Mouse (Mus musculus) myocyte (in vitro differentiated cells): Measurements from ENCODE around the gene Ly6g5b. TPM values are rescaled to one million over a fixed set of nuclear protein-coding genes. Genes with fewer than 3 reads are reported as not detected.

ENCODE experiments used
- H3K27me3 ChIP-seq: one replicate; pipeline ENCODE4 v1.6.1; 2011; ENCODE audit not compliant: control insufficient read depth, insufficient read depth, insufficient read length
- H3K36me3 ChIP-seq: one replicate; pipeline ENCODE4 v1.6.1; 2011; ENCODE audit not compliant: control insufficient read depth, insufficient read depth
- H3K4me2 ChIP-seq: one replicate; pipeline ENCODE4 v1.6.1; 2011; ENCODE audit warnings: low read depth, control low read depth
- H3K4me3 ChIP-seq: one replicate; pipeline ENCODE4 v1.5.1; 2011; ENCODE audit warnings: mild to moderate bottlenecking, control low read depth, moderate library complexity
- H3K79me2 ChIP-seq: one replicate; pipeline ENCODE4 v1.6.1; 2011; ENCODE audit not compliant: control insufficient read depth, insufficient read depth
- H3ac ChIP-seq: one replicate; pipeline ENCODE4 v1.6.1; 2011; ENCODE audit not compliant: control insufficient read depth, insufficient read length
- CEBPB ChIP-seq: IDR thresholded peaks from 2 replicates; pipeline ENCODE4 v1.6.1; 2011; ENCODE audit warnings: mild to moderate bottlenecking, moderate library complexity; ENCODE audit not compliant: poor library complexity, insufficient read depth, severe bottlenecking
- E2F4 ChIP-seq: IDR thresholded peaks from one replicate; pipeline ENCODE4 v1.6.1; 2011; ENCODE audit warnings: mild to moderate bottlenecking, control low read depth, moderate library complexity; ENCODE audit not compliant: insufficient read depth
- MAX ChIP-seq: IDR thresholded peaks from one replicate; pipeline ENCODE4 v1.6.1; 2011; ENCODE audit warnings: low read depth, mild to moderate bottlenecking, control low read depth
- MYOD1 ChIP-seq, 3 experiments: IDR thresholded peaks; one replicate each; pipeline ENCODE4 v1.6.1; 2011; ENCODE audit warnings: control low read depth in 2 of 3, low read depth in 2 of 3, mild to moderate bottlenecking in 2 of 3, moderate library complexity in 1 of 3; ENCODE audit not compliant: insufficient read length in 2 of 3, control insufficient read depth in 1 of 3
- MYOG ChIP-seq, 3 experiments: IDR thresholded peaks; one replicate each; pipeline ENCODE4 v1.6.1; 2011; ENCODE audit warnings: control low read depth in 2 of 3, low read depth in 2 of 3, mild to moderate bottlenecking in 2 of 3; ENCODE audit not compliant: insufficient read length in 2 of 3, control insufficient read depth in 1 of 3, insufficient read depth in 1 of 3
- POLR2A ChIP-seq: IDR thresholded peaks from one replicate; pipeline ENCODE4 v1.6.1; 2011; ENCODE audit warnings: low read depth, mild to moderate bottlenecking, control low read depth, moderate library complexity; ENCODE audit not compliant: insufficient read length
- POLR2AphosphoS2 ChIP-seq: IDR thresholded peaks from one replicate; pipeline ENCODE4 v1.6.1; 2011; ENCODE audit warnings: low read depth, control low read depth; ENCODE audit not compliant: insufficient read length
- REST ChIP-seq: IDR thresholded peaks from one replicate; pipeline ENCODE4 v1.6.1; 2011; ENCODE audit warnings: mild to moderate bottlenecking, control low read depth, moderate library complexity; ENCODE audit not compliant: insufficient read depth, insufficient read length
- SRF ChIP-seq: IDR thresholded peaks from one replicate; pipeline ENCODE4 v1.6.1; 2011; ENCODE audit warnings: low read depth; ENCODE audit not compliant: control insufficient read depth, insufficient read length
- TCF12 ChIP-seq: IDR thresholded peaks from one replicate; pipeline ENCODE4 v1.6.1; 2011; ENCODE audit warnings: mild to moderate bottlenecking, control low read depth; ENCODE audit not compliant: poor library complexity, insufficient read depth, severe bottlenecking
- TCF3 ChIP-seq: IDR thresholded peaks from one replicate; pipeline ENCODE4 v1.6.1; 2011; ENCODE audit warnings: low read depth, control low read depth; ENCODE audit not compliant: insufficient read length
- USF1 ChIP-seq: IDR thresholded peaks from one replicate; pipeline ENCODE4 v1.6.1; 2011; ENCODE audit warnings: low read depth, mild to moderate bottlenecking, control low read depth, moderate library complexity
- polyA plus RNA-seq: library from polyadenylated mRNA; unstranded; fragments of >200 nt; fragmentation: generic; extraction: Trizol; gene quantifications from one replicate; pipeline ENCODE4 v1.2.1, GENCODE M21; 2012; ENCODE audit warnings: missing spikeins

The Ly6g5b gene
- polyA plus RNA-seq, 1 experiment: 0.11 TPM

DNA sequence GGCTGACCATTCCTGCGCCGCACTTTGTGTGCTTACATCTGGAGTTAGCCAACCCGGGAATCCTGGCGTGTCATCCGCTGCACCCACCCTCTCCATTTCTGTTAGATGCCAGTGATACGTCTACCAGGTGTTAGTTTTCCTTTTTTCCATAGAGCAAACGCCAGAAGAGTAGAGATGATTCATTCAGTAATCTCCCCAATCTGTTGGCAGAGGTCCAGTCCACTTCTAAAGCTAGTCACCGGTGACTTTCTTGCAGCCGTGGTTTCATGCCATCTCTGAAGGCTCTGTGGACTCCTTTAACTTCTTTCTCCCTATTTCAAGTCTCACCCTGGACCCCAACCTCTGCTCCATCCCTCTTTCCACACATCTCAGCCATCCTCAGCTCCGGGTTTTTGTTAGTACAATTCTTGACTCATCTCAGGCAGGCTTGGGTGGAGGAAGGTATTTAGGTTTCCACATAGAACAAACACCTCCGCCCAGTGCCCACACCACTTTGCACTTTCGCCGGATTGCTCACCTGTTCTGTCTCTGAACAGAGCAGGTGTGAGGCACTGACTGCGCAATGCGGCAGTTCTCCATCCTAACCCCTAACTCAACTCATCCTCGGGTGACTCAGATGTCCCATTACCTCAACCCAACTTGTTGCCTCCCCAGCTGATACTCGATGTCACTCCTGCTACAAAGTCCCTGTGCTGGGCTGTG lies 46.9 kb downstream of the Ly6g5b start:
- H3K4me3 ChIP-seq: no peak overlapping the region
- H3ac ChIP-seq: no peak overlapping the region
- no peaks in the 10 kb centered on the region for H3K27me3 ChIP-seq
- no peak for TF ChIP-seq TCF3
- TF ChIP-seq SRF: no peak
- no peak for TF ChIP-seq POLR2AphosphoS2
- TF ChIP-seq REST: no peak
- TF ChIP-seq POLR2A: no peak
- TF ChIP-seq TCF12: no peak
- no peak for TF ChIP-seq MAX
- TF ChIP-seq USF1: no peak
- TF ChIP-seq MYOD1 (IDR thresholded peaks at IDR 0.05; ENCODE audit: control insufficient read depth in 1 of 3, insufficient read length in 2 of 3, low read depth in 2 of 3): no peak
- no peak for TF ChIP-seq MYOG (IDR thresholded peaks at IDR 0.05; ENCODE audit: control insufficient read depth in 1 of 3, insufficient read depth in 1 of 3, insufficient read length in 2 of 3, low read depth in 2 of 3)
- TF ChIP-seq E2F4: no peak
- TF ChIP-seq CEBPB: no peak
- no peaks in the 10 kb centered on the region for H3K79me2 ChIP-seq
- no peaks in the 10 kb centered on the region for H3K36me3 ChIP-seq
- H3K4me2 ChIP-seq: no peak overlapping the region

DNA sequence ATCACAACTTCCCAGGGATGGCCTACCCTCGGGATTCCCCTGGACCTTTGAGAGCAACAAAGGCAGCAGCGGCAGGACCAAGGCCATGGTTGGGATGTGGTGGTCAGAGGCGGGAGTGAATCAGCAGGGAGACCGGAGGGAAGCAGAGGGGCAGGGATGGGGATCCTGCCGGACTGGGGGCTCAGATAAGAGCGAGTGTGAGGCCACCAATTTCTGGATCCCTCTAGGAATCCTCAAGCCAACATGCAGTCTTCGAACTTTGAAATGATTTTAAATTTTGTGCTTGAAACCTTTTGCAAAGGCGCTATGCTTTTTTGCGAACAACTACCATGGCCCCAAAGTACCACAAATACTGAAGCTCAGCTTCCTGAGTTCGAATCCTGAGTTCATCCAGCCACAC lies 49.1 kb downstream of the Ly6g5b start, which contains the start of gene Mpig6b:
Gene Mpig6b (minus strand): TSS at position 101 of the 400 bp plus-strand sequence.
- Histone ChIP-seq H3K79me2 (no peaks in the 10 kb centered on the region), H3K4me3 (no peak within 1 kb of the TSS), H3ac (no peak within 1 kb of the TSS), H3K27me3 (no peaks in the 10 kb centered on the region), H3K4me2 (no peak within 1 kb of the TSS), H3K36me3 (no peaks in the 10 kb centered on the region)
- TF ChIP-seq POLR2AphosphoS2 (no peak), TCF12 (no peak), E2F4 (no peak), REST (no peak), CEBPB (no peak), POLR2A (no peak)

DNA sequence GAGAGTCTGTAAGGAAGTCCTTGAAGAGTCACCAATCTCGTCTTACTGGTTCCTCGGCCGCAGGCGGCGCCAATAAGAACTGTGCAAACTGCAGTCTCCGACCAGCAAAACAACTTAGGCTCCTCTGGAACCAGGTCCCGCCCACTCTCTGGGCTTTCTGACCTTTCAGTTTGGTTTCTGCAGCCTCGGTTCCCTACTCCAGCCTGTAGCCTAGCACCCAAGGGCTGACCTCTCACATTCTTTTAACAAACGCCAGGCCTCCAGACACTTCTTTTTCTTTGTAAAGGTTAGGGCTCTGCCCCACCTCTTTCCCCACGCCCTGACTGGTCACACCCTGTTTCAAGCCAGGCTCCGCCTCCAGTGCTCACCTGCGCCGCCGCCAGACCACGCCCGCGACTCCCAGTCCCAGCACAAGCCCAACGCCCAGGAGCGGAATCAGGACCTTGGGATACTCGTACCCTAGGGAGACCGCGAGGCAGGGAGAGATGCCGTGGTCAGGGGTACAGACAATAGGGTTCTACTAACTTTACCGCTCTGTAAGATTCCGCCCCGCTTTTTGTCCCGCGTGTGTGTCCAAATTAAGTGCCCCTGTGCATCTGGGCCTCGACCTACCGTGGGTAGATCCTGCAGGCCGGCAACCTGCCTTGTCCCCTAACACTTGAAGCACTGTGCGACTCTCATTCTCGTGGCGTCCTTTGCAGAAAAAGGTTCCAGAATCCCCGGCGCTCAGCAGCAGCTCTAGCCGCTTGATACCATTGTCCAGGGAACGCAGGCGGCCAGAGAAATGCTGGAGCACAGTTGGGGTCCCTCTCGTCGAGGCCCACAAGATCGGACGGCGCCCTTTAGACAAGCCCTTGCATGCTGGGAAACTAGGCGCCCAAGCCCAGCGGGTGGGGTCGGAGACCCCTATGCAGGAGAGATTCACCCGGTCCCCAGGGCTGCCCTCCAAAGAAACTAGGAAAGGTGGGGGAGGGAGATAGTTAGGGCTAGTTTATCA lies 50.0 kb downstream of the Ly6g5b start, which contains the start of gene Ly6g6c:
Gene Ly6g6c (plus strand): TSS at position 438 of the 997 bp plus-strand sequence.
- TF ChIP-seq REST (no peak), USF1 (no peak), CEBPB (no peak), MAX (no peak), TCF3 (no peak), POLR2AphosphoS2 (no peak), SRF (no peak), TCF12 (no peak), POLR2A (no peak), MYOD1 (IDR thresholded peaks at IDR 0.05; ENCODE audit: control insufficient read depth in 1 of 3, insufficient read length in 2 of 3, low read depth in 2 of 3) (no peak), MYOG (IDR thresholded peaks at IDR 0.05; ENCODE audit: control insufficient read depth in 1 of 3, insufficient read depth in 1 of 3, insufficient read length in 2 of 3, low read depth in 2 of 3) (no peak), E2F4 (no peak)
- Histone ChIP-seq H3K4me3 (no peak within 1 kb of the TSS), H3ac (no peak within 1 kb of the TSS), H3K79me2 (peaks cover 2% of the 10 kb centered on the region), H3K27me3 (no peaks in the 10 kb centered on the region), H3K36me3 (no peaks in the 10 kb centered on the region), H3K4me2 (no peak within 1 kb of the TSS)

DNA sequence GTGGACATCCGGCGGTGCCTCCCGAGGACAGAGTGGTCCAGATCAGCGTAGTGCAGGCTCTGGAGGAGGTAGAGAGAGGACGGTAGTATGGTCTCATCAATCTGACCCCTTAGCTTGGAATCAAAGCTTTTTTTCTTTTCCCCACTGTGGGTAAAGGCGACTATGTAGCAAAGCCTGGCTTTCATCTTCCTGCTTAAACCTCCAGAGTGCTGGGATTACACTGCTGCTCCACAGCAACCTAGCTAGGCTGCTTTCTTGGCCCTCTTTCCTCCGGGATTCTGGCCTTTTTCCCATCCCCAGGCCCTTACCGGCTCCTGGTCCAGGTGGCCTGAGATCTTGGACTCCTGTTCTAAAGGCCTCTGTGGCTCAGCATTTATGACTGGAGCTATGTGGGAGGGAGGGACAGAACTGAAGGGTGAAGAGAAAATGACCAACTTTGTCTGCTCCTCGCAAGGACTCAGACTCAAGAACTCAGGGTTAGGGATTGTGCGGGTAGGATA lies 50.8 kb downstream of the Ly6g5b start:
- TF ChIP-seq E2F4: no peak
- TF ChIP-seq USF1: no peak
- no peak for TF ChIP-seq TCF3
- TF ChIP-seq REST: no peak
- no peak for TF ChIP-seq POLR2A
- TF ChIP-seq CEBPB: no peak
- H3ac ChIP-seq: no peak overlapping the region
- no peaks in the 10 kb centered on the region for H3K36me3 ChIP-seq
- H3K4me2 ChIP-seq: no peak overlapping the region
- peaks cover 6% of the 10 kb centered on the region for H3K79me2 ChIP-seq
- no peaks in the 10 kb centered on the region for H3K27me3 ChIP-seq
- no peak overlapping the region for H3K4me3 ChIP-seq

Other genes with a start within 250 kb of the Ly6g5b start
- 10.2 TPM for gene Zbtb12, start 235.9 kb downstream of the Ly6g5b start, polyA plus RNA-seq
- not detected for gene Gm20547, start 233.4 kb downstream of the Ly6g5b start, polyA plus RNA-seq
- 0.43 TPM for gene C2, start 217.2 kb downstream of the Ly6g5b start, polyA plus RNA-seq
- gene Ehmt2, start 217.0 kb downstream of the Ly6g5b start, polyA plus RNA-seq: 94.5 TPM
- 14.6 TPM for gene Slc44a4, start 201.0 kb downstream of the Ly6g5b start, polyA plus RNA-seq
- 30.1 TPM for gene Neu1, start 184.2 kb downstream of the Ly6g5b start, polyA plus RNA-seq
- gene Hspa1b, start 156.2 kb downstream of the Ly6g5b start, polyA plus RNA-seq: 7.3 TPM
- gene Gm20481, start 145.5 kb downstream of the Ly6g5b start, polyA plus RNA-seq: not detected
- 1.8 TPM for gene Hspa1a, start 143.3 kb downstream of the Ly6g5b start, polyA plus RNA-seq
- 1.3 TPM for gene Hspa1l, start 142.7 kb downstream of the Ly6g5b start, polyA plus RNA-seq
- gene Lsm2, start 133.6 kb downstream of the Ly6g5b start, polyA plus RNA-seq: 52.3 TPM
- gene Vars, start 114.4 kb downstream of the Ly6g5b start, polyA plus RNA-seq: 208 TPM
- 0.05 TPM for gene Vwa7, start 98.8 kb downstream of the Ly6g5b start, polyA plus RNA-seq
- 0.14 TPM for gene Sapcd1, start 87.4 kb downstream of the Ly6g5b start, polyA plus RNA-seq
- gene Msh5, start 68.7 kb downstream of the Ly6g5b start, polyA plus RNA-seq: 2.1 TPM
- 412 TPM for gene Clic1, start 65.5 kb downstream of the Ly6g5b start, polyA plus RNA-seq
- gene Ddah2, start 56.4 kb downstream of the Ly6g5b start, polyA plus RNA-seq: 101 TPM
- 0.18 TPM for gene Ly6g6c, start 50.0 kb downstream of the Ly6g5b start, polyA plus RNA-seq
- not detected for gene Mpig6b, start 49.2 kb downstream of the Ly6g5b start, polyA plus RNA-seq
- gene Ly6g6e, start 38.5 kb downstream of the Ly6g5b start, polyA plus RNA-seq: not detected
- not detected for gene Ly6g6d, start 37.4 kb downstream of the Ly6g5b start, polyA plus RNA-seq
- gene Ly6g6f, start 29.8 kb downstream of the Ly6g5b start, polyA plus RNA-seq: not detected
- 64.7 TPM for gene Abhd16a, start 26.2 kb downstream of the Ly6g5b start, polyA plus RNA-seq
- not detected for gene Ly6g5c, start 7.1 kb downstream of the Ly6g5b start, polyA plus RNA-seq
- gene Gpank1, start 6.0 kb upstream of the Ly6g5b start, polyA plus RNA-seq: 17.4 TPM
- 320 TPM for gene Csnk2b, start 6.6 kb upstream of the Ly6g5b start, polyA plus RNA-seq
- 12.8 TPM for gene D17H6S53E, start 10.9 kb upstream of the Ly6g5b start, polyA plus RNA-seq
- 0.18 TPM for gene Apom, start 16.6 kb upstream of the Ly6g5b start, polyA plus RNA-seq
- 271 TPM for gene Bag6, start 19.8 kb upstream of the Ly6g5b start, polyA plus RNA-seq
- 153 TPM for gene Prrc2a, start 49.5 kb upstream of the Ly6g5b start, polyA plus RNA-seq
- not detected for gene Aif1, start 60.6 kb upstream of the Ly6g5b start, polyA plus RNA-seq
- 4.3 TPM for gene Lst1, start 73.0 kb upstream of the Ly6g5b start, polyA plus RNA-seq
- gene Ltb, start 79.0 kb upstream of the Ly6g5b start, polyA plus RNA-seq: 0.05 TPM
- gene Tnf, start 86.6 kb upstream of the Ly6g5b start, polyA plus RNA-seq: 0.05 TPM
- 0.26 TPM for gene Lta, start 89.9 kb upstream of the Ly6g5b start, polyA plus RNA-seq
- 0.18 TPM for gene Gm16181, start 105.4 kb upstream of the Ly6g5b start, polyA plus RNA-seq
- gene Atp6v1g2, start 118.2 kb upstream of the Ly6g5b start, polyA plus RNA-seq: 2.0 TPM
- 27.1 TPM for gene Nfkbil1, start 120.4 kb upstream of the Ly6g5b start, polyA plus RNA-seq
- 268 TPM for gene Ddx39b, start 126.3 kb upstream of the Ly6g5b start, polyA plus RNA-seq
- 38.3 TPM for gene H2-D1, start 147.3 kb upstream of the Ly6g5b start, polyA plus RNA-seq
- 6.6 TPM for gene H2-Q1, start 205.0 kb upstream of the Ly6g5b start, polyA plus RNA-seq
- 0.17 TPM for gene H2-Q2, start 226.8 kb upstream of the Ly6g5b start, polyA plus RNA-seq